ENCODE assay signal across 9 mouse cellular contexts in the genomic region with DNA sequence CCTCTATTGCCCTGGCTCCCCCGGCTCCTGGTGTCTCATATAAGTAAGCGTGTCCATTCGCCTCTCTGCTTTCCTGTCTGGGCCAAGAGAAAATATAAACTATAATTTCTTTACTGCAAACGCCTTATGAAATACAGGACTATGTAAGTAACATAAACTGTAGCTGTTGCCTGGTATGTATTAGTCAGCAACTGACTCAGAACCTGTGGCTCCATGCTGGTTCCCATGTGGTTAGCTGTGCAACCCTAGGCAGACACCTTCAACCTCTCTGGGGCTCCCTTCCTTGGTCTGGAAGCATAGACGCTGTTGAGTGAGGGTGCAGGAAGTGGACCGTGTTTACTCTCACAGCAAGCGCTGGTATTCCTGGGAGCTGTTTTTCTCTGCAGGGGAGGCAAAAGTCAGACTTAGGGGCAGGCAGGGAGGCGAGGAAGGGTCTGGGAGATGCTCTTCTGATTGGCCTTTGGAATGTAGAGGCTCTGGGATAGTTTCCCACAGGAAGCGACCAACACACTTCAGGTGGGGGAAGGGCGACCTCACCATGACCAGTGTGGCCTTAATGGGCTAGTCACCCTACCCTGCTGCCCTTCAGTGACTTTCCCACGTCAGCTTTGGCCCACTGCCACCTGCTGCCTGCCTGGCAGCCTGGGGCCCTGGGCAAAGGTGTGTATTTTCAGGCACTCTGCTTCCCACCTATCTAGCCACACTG.
DNase-seq lines count a peak whose midpoint lies in the region; ATAC-seq lines count a peak whose summit lies in the region.
"Had no signal": no experiment of that assay in that cellular context is flagged by ENCODE, and none has a peak within 500 bp of the region (broad histone marks: within the 10 kb centered on the region; RNA-seq: fewer than 3 reads in every experiment).

No protein-coding gene starts in this region.

- no peaks in the 10 kb centered on the region for H3K27me3 ChIP-seq in neural tube, embryonic 14.5 days (ENCODE audit: control insufficient read depth, insufficient read depth, low read length)
- no peaks in the 10 kb centered on the region for H3K27me3 ChIP-seq in neural tube, embryonic 15.5 days (replicated peaks)
- no peaks in the 10 kb centered on the region for H3K27me3 ChIP-seq in heart, embryonic 11.5 days (ENCODE audit: control insufficient read depth, insufficient read depth, low read length)
- no peaks in the 10 kb centered on the region for H3K27me3 ChIP-seq in stomach, embryonic 14.5 days (ENCODE audit: control insufficient read depth, insufficient read depth, low read length)

- WGBS in neural tube, embryonic 14.5 days, result 67% methylated on average over 11 of the region's 11 CpGs
- 77% methylated on average over 11 of the region's 11 CpGs for WGBS in neural tube, embryonic 15.5 days
- WGBS in heart, embryonic 11.5 days (ENCODE audit: insufficient replicate concordance), result 46% methylated on average over 11 of the region's 11 CpGs
- 56% methylated on average over 11 of the region's 11 CpGs for WGBS in stomach, embryonic 14.5 days

- peak overlapping the region; percentile 44 for H3K27ac ChIP-seq in neural tube, embryonic 14.5 days (ENCODE audit: low read depth, low read length)
- H3K27ac ChIP-seq in neural tube, embryonic 15.5 days (replicated peaks), result no peak overlapping the region
- no peak overlapping the region for H3K27ac ChIP-seq in heart, embryonic 11.5 days (ENCODE audit: low read depth, low read length)
- H3K27ac ChIP-seq in stomach, embryonic 14.5 days (ENCODE audit: low read length), result 0 out of 2 replicates have a peak overlapping the region, but pooled peaks have one; percentile 1

- H3K4me1 ChIP-seq in neural tube, embryonic 14.5 days (ENCODE audit: control insufficient read depth, insufficient read depth, low read length), result no peaks in the 10 kb centered on the region
- H3K4me1 ChIP-seq in neural tube, embryonic 15.5 days, result peaks cover 21% of the 10 kb centered on the region
- H3K4me1 ChIP-seq in heart, embryonic 11.5 days (ENCODE audit: control insufficient read depth, insufficient read depth, low read length), result peaks cover 15% of the 10 kb centered on the region
- peaks cover 24% of the 10 kb centered on the region for H3K4me1 ChIP-seq in stomach, embryonic 14.5 days (ENCODE audit: control insufficient read depth, insufficient read depth, low read length)

- ATAC-seq in neural tube, embryonic 14.5 days (ENCODE audit: low read depth), result no peak
- ATAC-seq in neural tube, embryonic 15.5 days (ENCODE audit: low FRiP score), result no peak
- no peak for ATAC-seq in heart, embryonic 11.5 days (replicated peaks; ENCODE audit: insufficient number of reproducible peaks, low FRiP score, low TSS enrichment)
- no peak for ATAC-seq in stomach, embryonic 14.5 days (ENCODE audit: insufficient number of reproducible peaks, insufficient read depth, low FRiP score, low read depth)
- no peak for ATAC-seq in cerebellum, adult (ENCODE audit: insufficient number of reproducible peaks, low FRiP score, low TSS enrichment)

- no peak overlapping the region for H3K9ac ChIP-seq in neural tube, embryonic 14.5 days (replicated peaks; ENCODE audit: low read depth, low read length)
- H3K9ac ChIP-seq in neural tube, embryonic 15.5 days (replicated peaks), result no peak overlapping the region
- H3K9ac ChIP-seq in heart, embryonic 11.5 days (ENCODE audit: low read depth, low read length), result no peak overlapping the region
- H3K9ac ChIP-seq in stomach, embryonic 14.5 days (replicated peaks; ENCODE audit: low read depth, low read length), result no peak overlapping the region

- DNase-seq in kidney, postnatal 36 days, result peak; percentile 95 to 98
- DNase-seq in frontal cortex, postnatal 25 days (ENCODE audit: low spot score in 2 of 2), result no peak
- no peak for DNase-seq in thymus, postnatal 4 days

- H3K9me3 ChIP-seq in neural tube, embryonic 14.5 days (ENCODE audit: control insufficient read depth, low read length), result no peaks in the 10 kb centered on the region
- no peaks in the 10 kb centered on the region for H3K9me3 ChIP-seq in neural tube, embryonic 15.5 days (replicated peaks)
- no peaks in the 10 kb centered on the region for H3K9me3 ChIP-seq in heart, embryonic 11.5 days (replicated peaks; ENCODE audit: control insufficient read depth, low read length)
- no peaks in the 10 kb centered on the region for H3K9me3 ChIP-seq in stomach, embryonic 14.5 days (ENCODE audit: control insufficient read depth, low read depth, low read length)

- H3K36me3 ChIP-seq in neural tube, embryonic 14.5 days (ENCODE audit: control insufficient read depth, insufficient read depth, low read length), result no peaks in the 10 kb centered on the region
- H3K36me3 ChIP-seq in neural tube, embryonic 15.5 days, result no peaks in the 10 kb centered on the region
- H3K36me3 ChIP-seq in heart, embryonic 11.5 days (ENCODE audit: control insufficient read depth, insufficient read depth, low read length), result no peaks in the 10 kb centered on the region
- H3K36me3 ChIP-seq in stomach, embryonic 14.5 days (ENCODE audit: control insufficient read depth, insufficient read depth, low read length), result no peaks in the 10 kb centered on the region

- no peak overlapping the region for H3K4me2 ChIP-seq in neural tube, embryonic 14.5 days (ENCODE audit: low read depth, low read length)
- no peak overlapping the region for H3K4me2 ChIP-seq in neural tube, embryonic 15.5 days
- H3K4me2 ChIP-seq in heart, embryonic 11.5 days, result peak overlapping the region; percentile 24; the same call in 1 of the 2 replicates
- no peak overlapping the region for H3K4me2 ChIP-seq in stomach, embryonic 14.5 days (replicated peaks; ENCODE audit: low read depth, low read length)

- H3K4me3 ChIP-seq in neural tube, embryonic 14.5 days (ENCODE audit: low read depth, low read length), result no peak overlapping the region
- H3K4me3 ChIP-seq in neural tube, embryonic 15.5 days (replicated peaks), result no peak overlapping the region
- no peak overlapping the region for H3K4me3 ChIP-seq in heart, embryonic 11.5 days (ENCODE audit: low read depth, low read length)
- no peak overlapping the region for H3K4me3 ChIP-seq in stomach, embryonic 14.5 days (ENCODE audit: low read depth, low read length)
- H3K4me3 ChIP-seq: erythroblast, embryonic 14.5 days had no signal

Comparison
In these comparisons a context has a peak if more than half of its experiments do, and no peak if none do; other contexts are left out.
1. H3K27ac ChIP-seq: peak in neural tube, embryonic 14.5 days (single experiment) and stomach, embryonic 14.5 days (single experiment); none in neural tube, embryonic 15.5 days (single experiment) and heart, embryonic 11.5 days (single experiment).
2. DNase-seq: peak in kidney, postnatal 36 days (2 of 2); none in frontal cortex, postnatal 25 days (0 of 2) and thymus, postnatal 4 days (single experiment).